Mouse (Mus musculus) ZHBTc4 (cell line): ENCODE results near the gene Gm17124.
"Not testable (repeated sequence)": the region's sequence is repeated elsewhere in the genome, so short reads cannot be mapped to it uniquely, and the experiment has no call there.

Source experiments
- DNase-seq: peaks from one replicate; pipeline ENCODE4 v3.0.0-alpha.2; 2011; ENCODE audit warnings: low read depth, low spot score

The Gm17124 gene

DNA sequence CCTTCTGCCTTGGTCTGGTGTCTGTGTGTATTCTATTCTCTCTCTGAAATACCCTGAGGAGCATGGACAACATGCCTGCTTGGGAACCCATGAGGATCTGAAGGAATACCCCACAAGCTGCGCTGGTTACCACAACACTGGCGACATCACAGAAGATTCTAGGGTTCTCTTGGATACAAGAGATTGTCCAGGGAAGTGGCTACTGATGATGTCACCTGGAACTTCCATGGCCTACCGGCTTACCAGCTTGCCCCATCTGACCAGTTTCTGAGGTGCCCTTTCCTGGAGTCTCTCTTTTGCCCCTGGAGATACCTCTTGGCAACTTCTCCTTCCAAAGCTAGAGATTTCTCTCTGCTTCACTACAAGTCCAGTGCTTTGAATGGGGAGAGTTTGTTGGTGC is at the start of gene Gm17124:
Gene Gm17124, minus strand, starts transcription at position 101 of the 400 bp plus-strand sequence.
- not testable (repeated sequence) for DNase-seq

DNA sequence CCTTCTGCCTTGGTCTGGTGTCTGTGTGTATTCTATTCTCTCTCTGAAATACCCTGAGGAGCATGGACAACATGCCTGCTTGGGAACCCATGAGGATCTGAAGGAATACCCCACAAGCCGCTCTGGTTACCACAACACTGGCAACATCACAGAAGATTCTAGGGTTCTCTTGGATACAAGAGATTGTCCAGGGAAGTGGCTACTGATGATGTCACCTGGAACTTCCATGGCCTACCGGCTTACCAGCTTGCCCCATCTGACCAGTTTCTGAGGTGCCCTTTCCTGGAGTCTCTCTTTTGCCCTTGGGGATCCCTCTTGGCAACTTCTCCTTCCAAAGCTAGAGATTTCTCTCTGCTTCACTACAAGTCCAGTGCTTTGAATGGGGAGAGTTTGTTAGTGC is 42.1 kb upstream of the Gm17124 start, which contains the start of gene Gm3633:
Gene Gm3633, minus strand, starts transcription at position 101 of the 400 bp plus-strand sequence.
- not testable (repeated sequence) for DNase-seq
